Mouse (Mus musculus): ENCODE measurements around the gene Krtap5-1. TPM values are rescaled to one million over a fixed set of nuclear protein-coding genes. Genes with fewer than 3 reads are reported as not detected.
"Not testable (repeated sequence)": the region's sequence is repeated elsewhere in the genome, so short reads cannot be mapped to it uniquely, and the experiment has no call there.

Gene Krtap5-1
- polyA plus RNA-seq, 1 experiment from 2014 or later: not detected

GRCm38 (mm10) chr7:142323396-142324117 is 26.6 kb upstream of the Krtap5-1 start:
- WGBS: 72% methylated on average over 12 of the region's 12 CpGs
- Histone ChIP-seq H3K9ac (no peak overlapping the region), H3K9me3 (no peaks in the 10 kb centered on the region), H3K27ac (no peak overlapping the region), H3K4me3 (no peak overlapping the region), H3K4me2 (replicated peaks) (no peak overlapping the region), H3K36me3 (no peaks in the 10 kb centered on the region), H3K27me3 (no peaks in the 10 kb centered on the region), H3K4me1 (peaks cover 13% of the 10 kb centered on the region)
- no peak for ATAC-seq (ENCODE audit: low FRiP score, low read depth)

- Histone ChIP-seq H3K4me1 (peaks cover 13% of the 10 kb centered on the region), H3K4me2 (replicated peaks) (no peak overlapping the region), H3K36me3 (no peaks in the 10 kb centered on the region), H3K9me3 (no peaks in the 10 kb centered on the region), H3K9ac (no peak overlapping the region), H3K27me3 (no peaks in the 10 kb centered on the region), H3K27ac (no peak overlapping the region), H3K4me3 (no peak overlapping the region)
- no peak for ATAC-seq (ENCODE audit: low FRiP score, low read depth)
- WGBS: 83% methylated on average over 6 of the region's 6 CpGs
These were observed 25.7 kb upstream of the Krtap5-1 start for GRCm38 (mm10) chr7:142322641-142323040.

- H3K4me3 ChIP-seq; H3K9ac ChIP-seq; H3K4me2 ChIP-seq (replicated peaks); H3K36me3 ChIP-seq; H3K9me3 ChIP-seq; ATAC-seq (ENCODE audit: low FRiP score, low read depth); H3K27me3 ChIP-seq: not testable (repeated sequence)
- Histone ChIP-seq H3K27ac (peak overlapping the region; percentile 63), H3K4me1 (peaks cover 15% of the 10 kb centered on the region)
- 23% methylated on average over 7 of the region's 10 CpGs for WGBS
These were observed 24.9 kb upstream of the Krtap5-1 start for GRCm38 (mm10) chr7:142321637-142322306.

GRCm38 (mm10) chr7:142320906-142321305 is 24.0 kb upstream of the Krtap5-1 start:
- no peak overlapping the region for H3K4me2 ChIP-seq (replicated peaks)
- peaks cover 15% of the 10 kb centered on the region for H3K4me1 ChIP-seq
- ATAC-seq (ENCODE audit: low FRiP score, low read depth): no peak
- no peaks in the 10 kb centered on the region for H3K27me3 ChIP-seq
- WGBS: 26% methylated on average over 2 of the region's 2 CpGs
- H3K27ac ChIP-seq: no peak overlapping the region
- no peaks in the 10 kb centered on the region for H3K9me3 ChIP-seq
- no peak overlapping the region for H3K4me3 ChIP-seq
- no peak overlapping the region for H3K9ac ChIP-seq
- no peaks in the 10 kb centered on the region for H3K36me3 ChIP-seq

- Histone ChIP-seq H3K36me3 (no peaks in the 10 kb centered on the region), H3K4me1 (peaks cover 17% of the 10 kb centered on the region), H3K4me2 (replicated peaks) (no peak overlapping the region), H3K9ac (no peak overlapping the region), H3K27me3 (no peaks in the 10 kb centered on the region), H3K27ac (no peak overlapping the region), H3K9me3 (no peaks in the 10 kb centered on the region), H3K4me3 (no peak overlapping the region)
- 75% methylated on average over 11 of the region's 11 CpGs for WGBS
- no peak for ATAC-seq (ENCODE audit: low FRiP score, low read depth)
These were observed 22.2 kb upstream of the Krtap5-1 start for GRCm38 (mm10) chr7:142319124-142319523.

DNA sequence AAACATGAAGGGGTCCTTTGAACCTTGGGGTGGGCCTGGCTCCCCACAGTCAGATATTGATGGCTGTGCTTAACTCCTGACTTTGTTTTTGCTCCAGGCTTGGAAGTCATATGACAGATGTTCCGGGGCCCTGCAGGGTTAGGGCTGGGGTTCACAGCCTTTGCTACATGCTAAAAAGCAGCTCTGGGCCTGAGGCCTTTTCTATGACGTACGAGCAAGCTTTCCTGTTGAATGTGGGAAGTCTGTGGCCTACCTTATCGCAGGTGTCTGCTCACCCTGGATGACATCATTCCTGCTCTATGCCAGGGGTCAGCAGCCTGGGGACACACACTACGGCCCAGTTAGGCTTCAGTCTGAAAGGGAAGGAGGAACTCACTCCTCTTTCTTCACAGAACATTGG is 20.3 kb upstream of the Krtap5-1 start:
- Histone ChIP-seq H3K27me3 (no peaks in the 10 kb centered on the region), H3K9me3 (no peaks in the 10 kb centered on the region), H3K4me1 (peaks cover 17% of the 10 kb centered on the region), H3K4me2 (replicated peaks) (no peak overlapping the region), H3K4me3 (no peak overlapping the region), H3K27ac (peak overlapping the region; percentile 39; the same call in 1 of the 2 replicates), H3K9ac (peak overlapping the region; percentile 31; the same call in 1 of the 2 replicates), H3K36me3 (no peaks in the 10 kb centered on the region)
- no peak for ATAC-seq (ENCODE audit: low FRiP score, low read depth)
- WGBS: 53% methylated on average over 5 of the region's 5 CpGs

- Histone ChIP-seq H3K4me1 (peaks cover 13% of the 10 kb centered on the region), H3K9ac (no peak overlapping the region), H3K27me3 (no peaks in the 10 kb centered on the region), H3K36me3 (no peaks in the 10 kb centered on the region), H3K27ac (no peak overlapping the region), H3K4me2 (replicated peaks) (no peak overlapping the region), H3K9me3 (no peaks in the 10 kb centered on the region), H3K4me3 (no peak overlapping the region)
- ATAC-seq (ENCODE audit: low FRiP score, low read depth): peak; percentile 57; the same call in 1 of the 2 replicates
- WGBS: 28% methylated on average over 6 of the region's 6 CpGs
These were observed 19.6 kb upstream of the Krtap5-1 start for GRCm38 (mm10) chr7:142316558-142316957.

GRCm38 (mm10) chr7:142314600-142315285 is 17.8 kb upstream of the Krtap5-1 start:
- no peak for ATAC-seq (ENCODE audit: low FRiP score, low read depth)
- H3K27ac ChIP-seq: no peak overlapping the region
- H3K36me3 ChIP-seq: no peaks in the 10 kb centered on the region
- no peak overlapping the region for H3K9ac ChIP-seq
- 51% methylated on average over 5 of the region's 5 CpGs for WGBS
- no peak overlapping the region for H3K4me3 ChIP-seq
- 0 out of 2 replicates have a peak, but pooled peaks cover 5% of the 10 kb centered on the region for H3K4me1 ChIP-seq
- H3K27me3 ChIP-seq: no peaks in the 10 kb centered on the region
- no peaks in the 10 kb centered on the region for H3K9me3 ChIP-seq
- H3K4me2 ChIP-seq (replicated peaks): no peak overlapping the region

DNA sequence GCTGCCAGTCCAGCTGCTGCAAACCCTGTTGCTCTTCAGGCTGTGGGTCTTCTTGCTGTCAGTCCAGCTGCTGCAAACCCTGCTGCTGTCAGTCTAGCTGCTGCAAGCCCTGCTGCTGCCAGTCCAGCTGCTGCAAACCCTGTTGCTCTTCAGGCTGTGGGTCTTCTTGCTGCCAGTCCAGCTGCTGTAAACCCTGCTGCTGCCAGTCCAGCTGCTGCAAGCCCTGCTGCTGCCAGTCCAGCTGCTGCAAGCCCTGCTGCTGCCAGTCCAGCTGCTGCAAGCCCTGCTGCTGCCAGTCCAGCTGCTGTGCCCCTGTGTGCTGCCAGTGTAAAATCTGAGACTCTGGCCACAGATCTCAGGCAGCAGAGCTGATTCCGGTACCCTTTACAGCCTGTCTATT is 7.0 kb upstream of the Krtap5-1 start:
- H3K4me1 ChIP-seq; ATAC-seq (ENCODE audit: low FRiP score, low read depth); H3K27ac ChIP-seq; H3K36me3 ChIP-seq; H3K4me2 ChIP-seq (replicated peaks); H3K9me3 ChIP-seq; H3K4me3 ChIP-seq; H3K9ac ChIP-seq: not testable (repeated sequence)
- H3K27me3 ChIP-seq: peaks cover 12% of the 10 kb centered on the region; the same call in 1 of the 2 replicates
- 71% methylated on average over 1 of the region's 1 CpGs for WGBS

- 46% methylated on average over 3 of the region's 3 CpGs for WGBS
These were observed 6.3 kb upstream of the Krtap5-1 start, which contains the start of gene Krtap5-4 for GRCm38 (mm10) chr7:142303249-142303648. Gene Krtap5-4 (plus strand): TSS chr7:142303549.

DNA sequence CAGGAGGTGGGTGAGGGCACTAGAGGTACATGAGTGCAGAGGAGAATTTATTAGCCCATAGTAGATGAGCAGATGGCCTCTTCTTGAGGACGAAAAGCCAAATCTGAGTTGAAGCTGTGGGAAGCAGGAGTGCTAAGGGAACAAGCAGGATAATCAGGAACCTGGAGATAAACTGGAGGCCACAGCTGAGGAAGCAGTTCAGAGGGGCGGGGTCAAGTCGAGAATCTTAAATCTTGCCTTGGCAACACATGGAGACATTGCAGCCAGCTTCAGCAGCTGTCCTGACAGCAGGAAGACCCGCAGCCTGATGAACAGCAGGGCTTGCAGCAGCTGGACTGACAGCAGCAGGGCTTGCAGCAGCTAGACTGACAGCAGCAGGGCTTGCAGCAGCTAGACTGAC is 810 bp downstream of the Krtap5-1 start:
- not testable (repeated sequence) for H3K4me2 ChIP-seq (replicated peaks); H3K9me3 ChIP-seq; H3K27ac ChIP-seq; ATAC-seq (ENCODE audit: low FRiP score, low read depth); H3K4me3 ChIP-seq; H3K9ac ChIP-seq; H3K36me3 ChIP-seq; H3K4me1 ChIP-seq; H3K27me3 ChIP-seq
- 25% methylated on average over 4 of the region's 4 CpGs for WGBS

More at GRCm38 (mm10) chr7:142303249-142303648, 6.3 kb upstream of the Krtap5-1 start, which contains the start of gene Krtap5-4:
- Histone ChIP-seq H3K4me3 (no peak within 1 kb of the TSS), H3K27ac (no peak within 1 kb of the TSS), H3K4me2 (replicated peaks) (no peak within 1 kb of the TSS), H3K4me1 (no peaks in the 10 kb centered on the region), H3K9me3 (no peaks in the 10 kb centered on the region), H3K36me3 (no peaks in the 10 kb centered on the region), H3K27me3 (peaks cover 12% of the 10 kb centered on the region; the same call in 1 of the 2 replicates), H3K9ac (no peak within 1 kb of the TSS)
- no peak for ATAC-seq (ENCODE audit: low FRiP score, low read depth)

- Histone ChIP-seq H3K36me3 (no peaks in the 10 kb centered on the region), H3K4me2 (replicated peaks) (no peak overlapping the region), H3K9ac (0 out of 2 replicates have a peak overlapping the region, but pooled peaks have one; percentile 0), H3K4me3 (no peak overlapping the region), H3K27me3 (0 out of 2 replicates have a peak, but pooled peaks cover 8% of the 10 kb centered on the region), H3K9me3 (no peaks in the 10 kb centered on the region), H3K27ac (no peak overlapping the region), H3K4me1 (no peaks in the 10 kb centered on the region)
- no peak for ATAC-seq (ENCODE audit: low FRiP score, low read depth)
These were observed 1.5 kb downstream of the Krtap5-1 start for GRCm38 (mm10) chr7:142295418-142295817.

Data from limb, embryonic 13.5 days (tissue).